Mouse (Mus musculus) left cerebral cortex, postnatal 25 days (tissue): ENCODE data around the gene Shc3. TPM values are rescaled to one million over a fixed set of nuclear protein-coding genes. Genes with fewer than 3 reads are reported as not detected.

Source experiments
- DNase-seq, 2 experiments: peaks; one replicate each; pipeline ENCODE4 v3.0.0; 2022; ENCODE audit warnings: low spot score in 2 of 2, mixed read lengths in 1 of 2
- intact Hi-C: fragments of 180-260 bp; cut with DNase I; formaldehyde crosslinking; loops from one replicate; pipeline ENCODE4 v1.15.1; 2025
- total RNA-seq, 2 experiments: library from RNA; stranded (reverse); gene quantifications; 2 replicates each; pipeline ENCODE4 v1.2.3; 2021

Shc3 gene
- total RNA-seq = 100 to 1,000 TPM; 214 to 217 TPM

DNA sequence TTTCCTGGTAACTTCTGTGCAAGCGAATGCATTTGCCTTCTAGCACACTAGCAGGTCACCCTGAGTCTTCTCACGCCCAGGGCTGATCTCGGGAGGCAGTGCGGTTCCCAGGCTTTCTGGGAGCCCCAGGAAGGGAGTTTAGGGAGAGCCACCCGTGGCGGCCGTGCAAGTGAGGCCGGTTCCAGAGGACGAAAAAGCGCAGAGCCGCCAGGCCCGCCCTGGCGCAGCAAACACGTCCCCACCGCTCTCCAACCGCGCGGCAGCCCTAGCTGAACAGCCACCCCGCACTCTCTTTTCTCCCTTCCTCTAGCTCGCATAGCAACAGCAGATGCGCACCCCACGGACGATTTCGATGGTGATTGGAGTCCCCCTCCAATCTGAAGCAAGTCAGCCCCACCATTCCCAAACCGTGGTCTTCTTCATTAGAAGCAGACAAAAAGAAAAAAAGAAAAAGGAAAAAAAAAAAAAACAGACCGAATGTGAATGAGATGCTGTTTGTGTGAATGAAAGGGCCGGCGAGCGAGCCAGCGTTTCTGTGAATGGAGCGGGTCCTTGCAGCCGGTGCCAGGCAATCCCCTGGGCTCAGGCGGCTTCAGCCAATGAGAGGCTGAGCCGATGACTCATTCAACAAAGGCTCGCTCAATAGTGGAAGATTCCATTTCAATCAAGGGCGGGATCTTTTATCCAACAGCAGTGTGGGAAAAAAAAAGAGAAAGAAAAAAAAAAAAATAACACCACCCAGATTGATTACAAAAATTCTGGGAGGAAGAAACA lies at the start of gene Shc3:
Shc3 (minus strand) TSS at position 509 of the 774 bp plus-strand sequence.
- intact Hi-C loops = loop anchor here (1.0 to 5.0 kb wide), 3 partner anchors 34 to 132 kb away; no protein-coding TSS in a partner anchor
- peak; percentile 83 to 96 for DNase-seq

DNA sequence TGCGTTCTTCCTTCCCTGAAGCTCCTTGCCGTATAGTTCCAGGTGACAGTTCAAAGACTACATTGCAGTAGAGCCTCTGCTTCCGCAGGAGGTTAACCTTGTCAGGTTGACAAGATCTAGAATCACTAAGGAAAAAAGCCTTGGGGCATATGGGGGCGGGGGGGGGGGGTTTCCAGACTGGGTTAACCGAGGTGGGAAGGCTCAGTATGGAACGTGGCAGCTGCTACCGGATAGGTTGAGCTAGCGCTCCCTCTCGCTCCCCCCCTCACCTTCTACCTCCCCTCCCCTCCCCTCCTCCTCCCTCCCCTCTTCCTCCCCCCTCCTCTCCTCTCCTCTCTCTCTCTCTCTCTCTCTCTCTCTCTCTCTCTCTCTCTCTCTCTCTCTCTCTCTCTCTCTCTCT lies 49.4 kb upstream of the Shc3 start:
- intact Hi-C loops = loop anchor here (1.0 to 10.0 kb wide), 5 partner anchors 50 to 671 kb away; no protein-coding TSS in a partner anchor
- DNase-seq = no peak

DNA sequence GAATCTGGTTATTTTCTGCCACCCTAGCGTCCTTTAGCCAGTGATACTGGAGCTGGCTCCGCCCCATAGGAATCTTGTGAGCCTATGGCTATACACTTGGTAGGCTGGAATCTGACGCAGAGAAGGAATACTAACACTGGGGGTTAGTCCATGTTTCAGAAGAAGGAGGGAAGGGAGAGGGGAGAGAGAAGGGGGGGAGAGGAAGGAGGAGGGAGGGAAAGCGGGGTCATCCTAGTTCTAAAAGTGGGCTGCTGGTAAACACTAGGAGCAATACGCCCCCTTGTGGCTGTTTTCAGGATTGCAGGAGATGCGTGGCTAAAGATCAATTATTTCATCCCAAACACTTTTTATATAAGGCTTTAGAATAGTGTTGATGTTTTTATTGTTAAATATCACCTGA lies 48.6 kb upstream of the Shc3 start:
- intact Hi-C loops = loop anchor here (1.0 to 10.0 kb wide), 6 partner anchors 23 to 671 kb away; no protein-coding TSS in a partner anchor
- peak; percentile 67 to 73 for DNase-seq

DNA sequence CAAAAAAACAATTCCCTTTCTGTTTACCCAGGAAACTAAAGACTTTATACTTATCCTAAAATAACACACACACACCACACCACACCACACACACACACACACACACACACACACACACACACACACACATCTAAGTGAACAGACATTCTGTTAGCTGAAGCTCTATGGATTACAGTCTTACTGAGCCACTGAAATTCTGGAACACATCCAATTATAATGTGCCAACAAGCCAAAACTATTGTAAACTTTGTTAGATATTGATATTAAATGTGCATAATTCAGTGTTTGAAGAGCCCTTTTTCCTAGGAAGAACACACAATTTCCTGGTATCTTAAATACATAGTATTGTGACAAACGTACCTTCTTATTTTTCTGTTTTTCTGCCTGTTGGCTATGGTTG lies 48.1 kb upstream of the Shc3 start:
- DNase-seq = no peak
- intact Hi-C loops = loop anchor here (2.0 to 10.0 kb wide), 5 partner anchors 23 to 670 kb away; no protein-coding TSS in a partner anchor

DNA sequence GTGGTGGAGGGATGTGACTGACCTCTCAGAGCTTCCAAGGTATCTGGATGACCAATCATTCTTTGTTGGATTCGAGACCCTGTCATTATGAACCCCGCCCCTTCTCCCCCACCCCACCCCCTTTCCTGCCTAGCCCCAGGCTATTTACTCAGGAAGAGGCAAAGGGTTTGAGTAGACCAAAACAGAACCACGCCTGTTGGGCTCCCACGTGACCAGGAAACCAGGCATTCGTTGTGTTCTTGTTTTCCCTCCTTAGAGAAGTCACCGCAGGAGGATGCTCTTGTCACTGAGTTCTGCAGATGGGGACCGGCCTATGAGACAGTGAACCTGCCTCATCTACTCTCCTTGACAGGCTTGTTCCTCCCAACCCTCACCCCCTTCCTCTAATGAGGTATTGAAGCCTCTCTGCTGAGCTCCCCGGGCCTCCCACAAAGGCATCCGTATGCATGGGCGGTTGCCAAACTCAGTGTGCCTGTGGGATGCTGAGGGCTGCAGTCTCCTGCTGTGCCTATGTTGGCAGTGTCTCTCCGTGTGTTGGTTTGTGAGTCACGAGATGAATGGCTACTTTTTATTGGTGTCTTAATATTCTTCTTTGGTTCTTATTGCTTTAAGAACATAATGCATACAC lies 47.3 kb upstream of the Shc3 start:
- intact Hi-C loops = loop anchor here (2.0 to 10.0 kb wide), 5 partner anchors 22 to 669 kb away; no protein-coding TSS in a partner anchor
- DNase-seq = peak; percentile 78 to 93

DNA sequence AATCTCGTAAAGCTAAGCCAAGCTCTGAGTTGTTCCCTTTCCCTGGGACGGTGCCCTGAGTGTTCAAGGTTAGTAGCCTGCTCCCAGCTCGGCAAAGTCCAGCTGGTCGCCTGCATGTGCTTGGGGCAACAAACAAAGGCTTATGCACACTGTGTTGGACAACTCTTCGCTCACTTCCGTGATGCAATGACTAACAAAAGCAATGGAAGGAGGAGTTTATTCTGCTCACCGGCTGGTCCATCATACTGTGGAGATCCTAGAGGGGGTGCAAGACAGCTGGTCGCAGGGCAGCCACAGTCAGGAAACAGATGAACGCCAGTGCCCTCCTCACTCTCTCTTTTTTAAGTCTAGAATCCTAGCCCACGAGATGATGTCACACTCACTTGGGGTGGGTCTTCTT lies 46.6 kb upstream of the Shc3 start:
- no peak for DNase-seq
- intact Hi-C loops = loop anchor here (2.0 to 10.0 kb wide), 5 partner anchors 21 to 669 kb away; no protein-coding TSS in a partner anchor

DNA sequence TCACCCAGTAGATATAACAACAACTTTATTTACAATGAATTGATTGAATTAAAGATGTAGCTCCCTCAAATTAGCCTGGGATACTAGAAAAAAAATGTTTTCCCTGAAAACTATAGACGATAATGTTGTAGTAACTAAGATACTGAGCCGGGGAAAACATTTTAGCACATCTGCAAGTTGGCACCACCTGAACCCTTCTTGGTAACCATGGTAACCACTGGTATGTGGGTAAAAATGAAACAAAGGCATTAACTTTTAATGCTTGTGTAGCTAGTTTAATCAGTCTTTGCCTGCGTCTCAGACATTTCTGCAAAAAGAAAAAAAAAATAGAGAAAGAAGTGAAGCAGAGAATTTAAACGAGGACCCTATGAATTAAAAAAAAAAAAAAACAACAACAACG lies 42.3 kb upstream of the Shc3 start:
- no peak for DNase-seq
- intact Hi-C loops = loop anchor here (10.0 kb wide), 1 partner anchor 417 kb away; no protein-coding TSS in a partner anchor

DNA sequence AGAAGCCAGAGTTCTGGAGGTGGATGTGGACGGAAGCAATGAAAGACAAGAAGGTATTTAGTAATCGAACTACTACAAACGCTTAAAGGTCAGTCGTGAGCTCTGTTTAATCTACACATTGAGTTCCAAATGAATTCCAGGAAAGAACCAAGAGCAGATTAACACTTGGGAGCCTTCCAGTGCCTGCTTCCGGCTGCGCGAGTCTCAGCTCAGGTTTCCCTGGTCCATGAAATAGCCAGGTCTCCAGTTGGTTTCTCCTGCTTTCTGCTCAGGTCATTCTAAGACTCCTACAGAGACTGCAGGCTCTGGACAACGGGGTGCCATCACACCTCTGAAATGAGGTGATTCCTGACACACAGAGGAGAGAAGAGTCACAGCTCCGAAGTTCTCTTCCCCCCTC lies 41.8 kb upstream of the Shc3 start:
- DNase-seq = no peak
- intact Hi-C loops = loop anchor here (10.0 kb wide), 1 partner anchor 416 kb away; no protein-coding TSS in a partner anchor

DNA sequence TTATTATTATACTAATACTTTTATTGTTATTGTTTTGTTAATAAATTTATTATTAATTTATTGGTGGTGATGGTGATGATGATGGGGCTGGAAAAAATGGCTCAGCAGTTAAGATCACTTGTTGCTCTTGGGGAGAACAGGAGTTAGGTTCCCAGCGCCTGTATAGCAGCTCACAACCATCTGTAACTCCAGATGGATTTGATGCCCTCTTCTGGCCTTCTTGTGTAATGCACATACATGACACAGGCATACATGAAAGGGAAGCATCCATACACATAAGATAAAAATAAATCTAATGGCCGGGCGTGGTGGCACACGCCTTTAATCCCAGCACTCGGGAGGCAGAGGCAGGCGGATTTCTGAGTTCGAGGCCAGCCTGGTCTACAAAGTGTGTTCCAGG lies 40.0 kb upstream of the Shc3 start:
- intact Hi-C loops = no loop called here

DNA sequence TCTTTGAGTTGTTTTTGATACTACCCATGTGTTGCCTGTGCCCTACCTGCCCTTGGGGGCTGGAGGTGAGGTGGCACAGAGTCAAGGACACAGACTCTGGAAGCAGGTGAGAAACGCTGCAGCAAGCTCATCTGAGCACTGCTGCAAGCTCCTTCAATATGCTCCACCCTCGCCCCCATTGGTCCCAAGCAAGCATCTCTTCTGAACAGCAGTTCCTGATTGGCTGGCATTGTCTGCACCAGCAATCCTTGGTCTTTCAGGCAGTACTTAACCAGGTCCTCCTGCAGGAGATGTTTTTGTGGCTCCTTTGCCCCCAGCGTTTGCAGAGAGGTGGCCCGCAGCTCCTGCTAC lies 34.6 kb upstream of the Shc3 start:
- DNase-seq = peak; percentile 62 to 86
- intact Hi-C loops = loop anchor here (1.0 kb wide), 1 partner anchor 36 kb away; no protein-coding TSS in a partner anchor

More for the DNA sequence above, 40.0 kb upstream of the Shc3 start:
- no peak for DNase-seq

DNA sequence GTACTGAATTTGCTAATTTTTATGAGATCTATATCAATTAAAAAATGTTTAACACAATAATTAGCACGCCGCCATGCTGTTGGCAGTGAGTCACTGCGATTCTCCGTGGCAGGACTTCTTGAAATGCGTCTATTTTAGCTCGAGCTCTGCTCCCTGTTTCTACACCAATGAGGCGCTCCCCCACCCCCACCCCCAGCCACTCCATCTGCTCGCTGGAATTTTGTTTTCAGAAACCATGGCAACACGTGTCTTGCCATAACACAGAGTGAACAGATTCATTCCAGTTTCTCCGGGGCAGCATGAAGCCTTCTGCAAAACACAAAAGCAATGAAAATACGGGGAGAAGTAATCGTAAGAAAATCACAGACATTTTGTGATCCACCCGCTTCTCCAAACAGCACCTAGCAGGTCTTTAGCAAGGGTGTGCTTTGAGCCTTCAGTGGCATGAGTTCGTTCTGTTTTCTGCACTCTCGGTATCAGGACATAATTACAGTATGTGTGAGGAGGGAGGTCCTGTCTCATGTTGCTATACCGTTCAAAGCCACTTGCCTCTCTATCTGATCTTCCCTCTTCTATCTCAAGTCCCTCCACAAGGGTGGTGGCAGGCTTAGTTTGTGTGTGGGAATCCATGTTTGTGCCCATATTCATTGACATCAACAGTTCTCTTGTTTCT lies 34.1 kb upstream of the Shc3 start:
- peak; percentile 75 to 88 for DNase-seq
- intact Hi-C loops = loop anchor here (1.0 kb wide), 1 partner anchor 35 kb away; no protein-coding TSS in a partner anchor

DNA sequence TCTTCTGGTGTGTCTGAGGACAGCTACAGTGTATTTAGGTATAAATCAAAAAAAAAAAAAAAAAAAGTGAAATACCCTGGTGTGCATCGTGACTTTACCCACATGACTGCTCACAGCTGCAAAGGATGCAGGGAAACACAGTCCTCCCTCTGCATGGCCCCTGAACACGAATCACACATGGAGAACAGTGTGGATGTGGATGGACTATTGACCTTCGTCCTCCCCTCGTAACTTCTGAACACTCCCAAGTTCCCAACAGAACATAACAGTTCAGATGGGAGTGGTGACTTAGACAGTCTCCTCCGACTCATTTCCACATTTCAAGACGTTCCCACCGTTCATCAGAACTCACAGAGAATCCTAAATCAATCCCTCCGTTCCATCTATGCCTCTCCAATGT lies 33.5 kb upstream of the Shc3 start:
- intact Hi-C loops = loop anchor here (1.0 kb wide), 1 partner anchor 34 kb away; no protein-coding TSS in a partner anchor
- no peak for DNase-seq

DNA sequence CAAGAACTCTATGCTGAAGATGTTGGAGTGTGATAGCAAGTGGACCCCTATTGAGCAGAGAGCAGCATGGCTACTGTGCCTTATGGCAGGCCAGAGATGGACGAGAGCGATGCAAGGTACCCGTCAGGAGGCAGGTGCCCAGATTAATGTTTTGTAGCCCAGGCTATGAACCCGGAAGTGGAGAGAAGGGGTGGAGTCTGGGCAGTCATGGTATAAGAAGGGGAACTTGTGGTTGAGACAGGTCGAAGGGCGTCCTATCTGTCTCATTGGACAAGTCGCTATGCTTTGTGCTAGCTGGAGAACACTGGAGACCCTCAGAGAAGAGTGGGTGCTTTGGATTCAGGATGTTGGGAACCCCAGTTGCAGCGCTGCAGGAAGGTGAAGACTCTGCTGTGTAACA lies 30.9 kb upstream of the Shc3 start:
- no peak for DNase-seq
- intact Hi-C loops = no loop called here

DNA sequence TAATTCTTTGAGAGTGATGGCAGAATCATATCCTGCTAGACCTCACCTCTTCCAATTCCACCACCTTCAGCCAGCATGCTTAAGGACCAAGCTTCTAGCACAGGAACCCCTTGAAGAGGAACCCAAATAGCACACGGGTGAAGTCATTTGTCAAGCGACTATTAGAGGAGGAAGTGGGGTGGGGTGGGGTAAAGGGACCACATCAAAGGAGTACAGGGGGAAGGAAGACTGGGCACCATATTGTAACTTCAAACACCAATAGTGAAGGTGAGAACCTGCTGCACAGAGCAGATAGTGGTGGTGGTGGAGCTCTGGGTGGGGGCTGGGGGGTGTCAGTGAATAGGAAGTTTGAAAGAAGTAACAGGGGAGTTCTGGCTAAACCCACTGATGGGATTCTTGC lies 28.8 kb upstream of the Shc3 start:
- DNase-seq = no peak
- intact Hi-C loops = no loop called here

DNA sequence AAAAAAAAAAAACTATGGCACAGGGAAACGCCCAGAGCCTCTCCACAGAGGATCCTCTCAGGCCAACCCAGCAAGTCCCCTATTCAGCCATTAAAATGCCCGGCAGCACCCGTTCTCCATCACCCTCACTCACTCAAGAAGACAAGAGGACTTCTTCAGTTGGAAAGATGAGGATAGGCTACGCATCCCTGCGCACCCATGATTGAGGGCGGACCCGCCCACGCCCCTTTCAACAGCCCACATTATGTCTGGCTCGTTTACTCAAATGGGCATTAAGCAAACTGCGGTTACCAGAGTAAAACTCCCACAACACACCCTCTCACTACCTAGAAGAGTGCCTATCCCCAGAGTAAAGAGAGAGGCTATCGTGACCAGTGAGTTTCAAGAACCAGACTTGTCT lies 26.2 kb upstream of the Shc3 start:
- DNase-seq = peak; percentile 25 to 55

DNA sequence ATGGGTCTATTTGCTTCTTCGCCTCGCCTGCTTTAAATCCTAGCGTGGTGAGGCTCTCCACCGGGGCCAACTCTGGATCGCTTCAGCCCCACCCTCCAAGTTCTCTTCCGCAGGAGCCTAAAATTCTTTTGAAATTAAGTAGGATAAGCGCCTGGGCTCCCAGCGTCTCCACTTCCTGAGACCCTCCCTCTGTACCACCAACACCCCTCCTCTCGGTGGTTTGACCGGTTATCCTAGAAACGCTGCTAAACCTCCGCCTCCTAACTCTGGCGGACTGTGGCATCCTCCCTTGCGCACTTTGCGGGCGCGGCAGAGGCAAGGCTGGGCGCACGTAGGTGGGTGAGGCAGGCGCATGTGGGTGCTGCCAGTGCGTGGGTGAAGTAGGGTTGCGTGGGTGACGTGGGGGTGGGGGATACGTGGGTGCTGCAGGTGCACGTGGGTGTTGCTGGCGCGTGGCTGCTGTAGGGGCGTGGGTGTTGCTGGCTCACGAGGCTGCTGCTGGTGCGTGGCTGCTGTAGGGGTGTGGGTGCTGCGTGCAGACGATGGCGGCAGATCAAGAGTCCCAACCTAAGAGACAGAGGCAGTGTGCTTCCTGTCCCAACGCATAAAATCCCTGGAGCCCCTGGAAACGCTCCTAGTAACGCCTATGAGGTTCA lies 25.6 kb upstream of the Shc3 start:
- DNase-seq = peak; percentile 42 to 53
- intact Hi-C loops = loop anchor here (2.0 kb wide), 2 partner anchors 22 to 28 kb away; no protein-coding TSS in a partner anchor

More for the DNA sequence above, 26.2 kb upstream of the Shc3 start:
- intact Hi-C loops = loop anchor here (2.0 kb wide), 2 partner anchors 21 to 29 kb away; no protein-coding TSS in a partner anchor

DNA sequence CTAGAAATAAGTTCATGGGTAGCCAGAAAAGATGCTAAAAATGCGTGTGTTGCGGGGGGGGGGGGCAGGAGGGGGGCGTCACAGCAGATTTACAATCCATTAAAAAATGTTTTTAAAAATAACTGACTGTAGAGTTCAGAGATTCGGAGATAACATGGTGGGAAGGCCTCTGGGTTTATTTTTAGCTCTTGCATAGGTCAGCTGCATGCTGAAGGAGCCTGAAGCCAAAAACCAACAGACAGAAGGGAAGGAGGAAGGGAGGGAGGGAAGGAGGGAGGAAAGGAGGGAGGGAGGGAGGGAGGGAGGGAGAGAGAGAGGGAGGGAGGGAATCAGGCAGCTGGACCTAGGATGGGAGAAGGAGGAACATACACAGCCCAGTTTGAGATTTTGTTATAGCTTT lies 18.8 kb upstream of the Shc3 start:
- DNase-seq = peak in 1 of 2 experiments; percentile 14
- intact Hi-C loops = no loop called here

DNA sequence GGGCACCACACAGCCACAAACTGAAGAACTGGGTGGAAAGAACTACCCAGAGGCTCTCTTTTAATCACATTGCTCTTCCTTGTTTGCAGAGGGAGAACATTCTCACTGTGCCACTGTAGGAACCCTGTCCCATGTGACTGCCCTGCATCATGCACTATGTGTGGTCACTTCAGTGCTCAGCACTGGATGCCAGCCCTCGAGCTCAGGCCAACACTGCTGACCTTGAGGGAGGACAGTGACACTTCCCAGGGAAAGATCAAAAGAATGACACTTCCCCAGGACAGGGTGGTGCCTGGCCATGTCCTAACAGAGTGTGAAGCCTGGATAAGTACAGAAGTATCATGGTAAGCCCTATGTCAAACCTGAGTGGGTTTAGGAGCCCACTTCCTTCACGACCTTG lies 13.0 kb upstream of the Shc3 start:
- no peak for DNase-seq
- intact Hi-C loops = no loop called here
